Mouse (Mus musculus): ENCODE results near the gene Myo9b.
"Not testable (repeated sequence)": the region's sequence is repeated elsewhere in the genome, so short reads cannot be mapped to it uniquely, and the experiment has no call there.

Gene Myo9b

GRCm38 (mm10) chr8:71296784-71297183 is 24.3 kb downstream of the Myo9b start:
- DNase-seq (ENCODE audit: low spot score in 2 of 2), result no peak

GRCm38 (mm10) chr8:71297439-71297838 is 24.9 kb downstream of the Myo9b start:
- no peak for DNase-seq (ENCODE audit: low spot score in 2 of 2)

- no peak for DNase-seq (ENCODE audit: low spot score in 2 of 2)
These were observed 27.2 kb downstream of the Myo9b start for GRCm38 (mm10) chr8:71299716-71300115.

- no peak for DNase-seq (ENCODE audit: low spot score in 2 of 2)
These were observed 30.3 kb downstream of the Myo9b start for GRCm38 (mm10) chr8:71302788-71303187.

GRCm38 (mm10) chr8:71303632-71304031 is 31.1 kb downstream of the Myo9b start:
- DNase-seq (ENCODE audit: low spot score in 2 of 2), result no peak

- no peak for DNase-seq (ENCODE audit: low spot score in 2 of 2)
These were observed 33.5 kb downstream of the Myo9b start for GRCm38 (mm10) chr8:71305988-71306387.

GRCm38 (mm10) chr8:71307371-71307770 is 34.9 kb downstream of the Myo9b start:
- no peak for DNase-seq (ENCODE audit: low spot score in 2 of 2)

- DNase-seq (ENCODE audit: low spot score in 2 of 2), result no peak
These were observed 35.4 kb downstream of the Myo9b start for GRCm38 (mm10) chr8:71307913-71308312.

GRCm38 (mm10) chr8:71310446-71310845 is 37.9 kb downstream of the Myo9b start:
- DNase-seq (ENCODE audit: low spot score in 2 of 2), result no peak

GRCm38 (mm10) chr8:71312700-71313099 is 40.2 kb downstream of the Myo9b start:
- no peak for DNase-seq (ENCODE audit: low spot score in 2 of 2)

GRCm38 (mm10) chr8:71313951-71314350 is 41.4 kb downstream of the Myo9b start:
- no peak for DNase-seq (ENCODE audit: low spot score in 2 of 2)

- no peak for DNase-seq (ENCODE audit: low spot score in 2 of 2)
These were observed 43.5 kb downstream of the Myo9b start for GRCm38 (mm10) chr8:71315972-71316371.

- no peak for DNase-seq (ENCODE audit: low spot score in 2 of 2)
These were observed 44.0 kb downstream of the Myo9b start for GRCm38 (mm10) chr8:71316486-71317031.

- not testable (repeated sequence) for DNase-seq (ENCODE audit: low spot score in 2 of 2)
These were observed 46.1 kb downstream of the Myo9b start for GRCm38 (mm10) chr8:71318610-71319009.

- DNase-seq (ENCODE audit: low spot score in 2 of 2), result not testable (repeated sequence)
These were observed 47.2 kb downstream of the Myo9b start for GRCm38 (mm10) chr8:71319760-71320159.

- no peak for DNase-seq (ENCODE audit: low spot score in 2 of 2)
These were observed 50.4 kb downstream of the Myo9b start for GRCm38 (mm10) chr8:71322939-71323338.

GRCm38 (mm10) chr8:71324848-71325247 is 52.3 kb downstream of the Myo9b start:
- no peak for DNase-seq (ENCODE audit: low spot score in 2 of 2)

GRCm38 (mm10) chr8:71337834-71338233 is 65.3 kb downstream of the Myo9b start:
- not testable (repeated sequence) for DNase-seq (ENCODE audit: low spot score in 2 of 2)

GRCm38 (mm10) chr8:71340625-71341024 is 68.1 kb downstream of the Myo9b start:
- DNase-seq (ENCODE audit: low spot score in 2 of 2), result peak in 1 of 2 experiments; percentile 45

GRCm38 (mm10) chr8:71346581-71346980 is 74.1 kb downstream of the Myo9b start:
- no peak for DNase-seq (ENCODE audit: low spot score in 2 of 2)

GRCm38 (mm10) chr8:71351117-71351516 is 78.6 kb downstream of the Myo9b start:
- DNase-seq (ENCODE audit: low spot score in 2 of 2), result no peak

GRCm38 (mm10) chr8:71351520-71351919 is 79.0 kb downstream of the Myo9b start:
- no peak for DNase-seq (ENCODE audit: low spot score in 2 of 2)

- no peak for DNase-seq (ENCODE audit: low spot score in 2 of 2)
These were observed 85.5 kb downstream of the Myo9b start for GRCm38 (mm10) chr8:71358026-71358425.

Data from thymus, postnatal 10 days (tissue).